Mouse (Mus musculus) small intestine, adult 2 months (tissue): ENCODE data around the gene Med10. TPM values are rescaled to one million over a fixed set of nuclear protein-coding genes. Genes with fewer than 3 reads are reported as not detected.

Experiments used
- H3K27ac ChIP-seq: fragments of 200-500 bp; 2 replicates; pipeline ENCODE4 v1.5.1; 2012; ENCODE audit warnings: low read depth, low read length, control low read depth, inconsistent platforms; ENCODE audit not compliant: insufficient read depth
- H3K27me3 ChIP-seq: fragments of 200-500 bp; 2 replicates; pipeline ENCODE4 v1.6.1; 2012; ENCODE audit warnings: mild to moderate bottlenecking, moderate library complexity, low read length, inconsistent platforms; ENCODE audit not compliant: control insufficient read depth, insufficient read depth
- H3K36me3 ChIP-seq: fragments of 200-500 bp; 2 replicates; pipeline ENCODE4 v1.6.1; 2012; ENCODE audit warnings: mild to moderate bottlenecking, low read length, control low read depth, inconsistent platforms; ENCODE audit not compliant: control insufficient read depth, insufficient read depth
- H3K4me1 ChIP-seq: fragments of 200-500 bp; 2 replicates; pipeline ENCODE4 v1.6.1; 2012; ENCODE audit warnings: low read length, inconsistent platforms, mixed read lengths; ENCODE audit not compliant: control insufficient read depth, insufficient read depth, insufficient read length
- H3K4me3 ChIP-seq: fragments of 200-500 bp; 2 replicates; pipeline ENCODE4 v1.5.1; 2012; ENCODE audit warnings: low read depth, mild to moderate bottlenecking, control low read depth, inconsistent platforms, low read length, moderate library complexity
- CTCF ChIP-seq: fragments of 200-500 bp; IDR thresholded peaks from 2 replicates; pipeline ENCODE4 v1.5.1; 2012; ENCODE audit warnings: low read depth, mild to moderate bottlenecking, control low read depth, inconsistent platforms, low read length, moderate library complexity, mixed read lengths; ENCODE audit not compliant: insufficient replicate concordance, insufficient read length; ENCODE audit errors: extremely low read depth
- POLR2A ChIP-seq: fragments of 200-500 bp; IDR thresholded peaks from 2 replicates; pipeline ENCODE4 v1.6.1; 2012; ENCODE audit warnings: low read depth, mild to moderate bottlenecking, control low read depth, inconsistent platforms, low read length, moderate library complexity
- WGBS: fragments of 180-500 bp; shearing (Covaris S2); methylation state at CpG from one replicate; pipeline ENCODE4 v1.1.7; 2018; 5-methylcytosine and 5-hydroxymethylcytosine counted together
- polyA plus RNA-seq: library from polyadenylated mRNA; depleted of rRNA; stranded (reverse); fragments of >200 nt; gene quantifications from 2 replicates; pipeline ENCODE4 v1.2.3, GENCODE M21; 2012; rRNA removed

The Med10 gene
- polyA plus RNA-seq, 1 experiment = 19.1 TPM

- H3K27me3 ChIP-seq = no peaks in the 10 kb centered on the region
- H3K4me1 ChIP-seq = no peaks in the 10 kb centered on the region
- WGBS = 91% methylated on average over 4 of the region's 4 CpGs
- H3K36me3 ChIP-seq = no peaks in the 10 kb centered on the region
- no peak overlapping the region for H3K4me3 ChIP-seq
- no peak for TF ChIP-seq POLR2A
- H3K27ac ChIP-seq = no peak overlapping the region
Measured at GRCm38 (mm10) chr13:69862276-69862675, 60.1 kb downstream of the Med10 start.

DNA sequence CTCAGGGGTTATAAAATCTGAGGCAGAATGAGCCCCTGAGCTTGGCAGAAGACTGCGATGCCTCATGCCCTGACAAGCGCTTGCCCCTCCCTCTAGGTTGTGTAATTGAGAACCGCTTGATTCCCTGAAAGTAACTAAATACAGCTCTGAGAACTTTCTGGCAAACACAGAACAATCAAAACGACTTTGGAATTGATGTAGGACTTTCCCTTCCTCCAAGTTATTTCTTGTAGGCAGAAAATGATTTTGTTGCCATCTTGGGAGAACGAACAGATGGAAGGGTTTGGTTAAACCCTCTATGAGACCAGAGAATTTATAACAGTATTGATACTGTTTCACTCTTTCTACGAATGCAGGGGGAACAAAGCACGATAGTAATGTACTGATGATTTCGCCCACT is 62.7 kb downstream of the Med10 start:
- 75% methylated on average over 8 of the region's 8 CpGs for WGBS
- TF ChIP-seq CTCF = no peak
- no peak for TF ChIP-seq POLR2A
- Histone ChIP-seq H3K27ac (no peak overlapping the region), H3K36me3 (no peaks in the 10 kb centered on the region), H3K4me1 (no peaks in the 10 kb centered on the region), H3K4me3 (no peak overlapping the region), H3K27me3 (no peaks in the 10 kb centered on the region)

Other genes with a start within 250 kb of the Med10 start
- gene Srd5a1, start 191.0 kb upstream of the Med10 start, polyA plus RNA-seq = 5.5 and 20.9 TPM in 2 replicates
- gene Ube2ql1, start 62.5 kb upstream of the Med10 start, polyA plus RNA-seq = 0.42 and 0.82 TPM in 2 replicates